Mouse (Mus musculus): Measurements from ENCODE around the gene Mau2.

DNA sequence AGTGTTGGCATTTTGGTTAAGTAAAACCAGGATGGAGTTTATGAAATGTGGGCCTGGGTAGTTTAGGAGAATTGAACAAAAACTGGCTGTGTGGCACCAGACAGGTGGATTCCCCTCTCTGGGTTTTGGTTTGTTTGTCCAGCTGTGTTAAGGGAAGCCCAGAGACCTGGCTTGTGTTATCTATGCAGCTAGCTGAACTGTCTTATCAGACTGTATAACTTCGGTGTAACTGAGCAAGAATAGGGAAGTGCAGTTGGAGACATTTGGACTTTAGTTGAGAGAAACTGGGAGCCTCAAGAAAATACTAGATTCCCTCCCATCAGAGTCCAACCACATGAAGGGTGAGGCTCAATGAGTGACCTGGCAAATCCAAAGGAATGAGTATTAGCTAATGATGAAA is 31.1 kb upstream of the Mau2 start:
- TF ChIP-seq POLR2A (IDR thresholded peaks at IDR 0.05; ENCODE audit: low read depth, low read length): no peak
- TF ChIP-seq CTCF (IDR thresholded peaks at IDR 0.05; ENCODE audit: borderline replicate concordance, insufficient read depth, low read length): no peak

Measured in embryonic fibroblast, embryonic 13.5 days (primary cell).